Mouse (Mus musculus) cortical plate, adult 2 months (tissue): ENCODE measurements around the gene Tmcc2.

ENCODE experiments used
- CTCF ChIP-seq: fragments of 200-500 bp; IDR thresholded peaks from 2 replicates; pipeline ENCODE4 v1.5.1; 2011; ENCODE audit warnings: mild to moderate bottlenecking, control low read depth, low read length; ENCODE audit not compliant: insufficient read depth; ENCODE audit errors: extremely low read depth
- POLR2A ChIP-seq: fragments of 200-500 bp; IDR thresholded peaks from 2 replicates; pipeline ENCODE4 v1.6.1; 2011; ENCODE audit warnings: mild to moderate bottlenecking, low read length, control low read depth; ENCODE audit not compliant: insufficient read depth; ENCODE audit errors: extremely low read depth

- TF ChIP-seq CTCF (no peak), POLR2A (no peak)
Measured at GRCm38 (mm10) chr1:132374873-132375244, 16.2 kb downstream of the Tmcc2 start.
